Mouse (Mus musculus) forebrain, embryonic 10.5 days (tissue): ENCODE measurements around the gene Tsnaxip1. TPM values are rescaled to one million over a fixed set of nuclear protein-coding genes. Genes with fewer than 3 reads are reported as not detected.
"Not testable (repeated sequence)": the region's sequence is repeated elsewhere in the genome, so short reads cannot be mapped to it uniquely, and the experiment has no call there.

Source experiments
- DNase-seq: peaks from one replicate; pipeline ENCODE4 v3.0.0-alpha.2; 2017; ENCODE audit warnings: low spot score; ENCODE audit errors: extremely low spot score
- H3K27ac ChIP-seq: fragments of 300-500 bp; sonication (generic); 2 replicates; pipeline ENCODE4 v1.5.1; 2016; ENCODE audit warnings: mild to moderate bottlenecking
- H3K27me3 ChIP-seq: fragments of 300-500 bp; sonication (generic); 2 replicates; pipeline ENCODE4 v1.6.1; 2016; ENCODE audit warnings: mild to moderate bottlenecking; ENCODE audit not compliant: poor library complexity, severe bottlenecking
- H3K36me3 ChIP-seq: fragments of 300-500 bp; sonication (generic); replicated peaks from 2 replicates; pipeline ENCODE4 v1.6.1; 2016; ENCODE audit warnings: mild to moderate bottlenecking, moderate library complexity
- H3K4me1 ChIP-seq: fragments of 300-500 bp; sonication (generic); 2 replicates; pipeline ENCODE4 v1.6.1; 2016
- H3K4me3 ChIP-seq: fragments of 300-500 bp; sonication (generic); 2 replicates; pipeline ENCODE4 v1.5.1; 2016; ENCODE audit warnings: mild to moderate bottlenecking, moderate library complexity
- H3K9me3 ChIP-seq: fragments of 300-500 bp; sonication (generic); 2 replicates; pipeline ENCODE4 v1.6.1; 2016; ENCODE audit warnings: mild to moderate bottlenecking, moderate library complexity
- WGBS: fragments of 180-500 bp; shearing (Covaris S2); methylation state at CpG from one replicate; pipeline ENCODE4 v1.1.7; 2016; 5-methylcytosine and 5-hydroxymethylcytosine counted together
- polyA plus RNA-seq: library from polyadenylated mRNA; unstranded; fragments of >200 nt; fragmentation: Nextera tagmentation; extraction: Ambion mirVana; gene quantifications from 2 replicates; pipeline ENCODE4 v1.2.1, GENCODE M21; 2016

The Tsnaxip1 gene
- polyA plus RNA-seq, 1 experiment from 2014 or later: 0.06 TPM

DNA sequence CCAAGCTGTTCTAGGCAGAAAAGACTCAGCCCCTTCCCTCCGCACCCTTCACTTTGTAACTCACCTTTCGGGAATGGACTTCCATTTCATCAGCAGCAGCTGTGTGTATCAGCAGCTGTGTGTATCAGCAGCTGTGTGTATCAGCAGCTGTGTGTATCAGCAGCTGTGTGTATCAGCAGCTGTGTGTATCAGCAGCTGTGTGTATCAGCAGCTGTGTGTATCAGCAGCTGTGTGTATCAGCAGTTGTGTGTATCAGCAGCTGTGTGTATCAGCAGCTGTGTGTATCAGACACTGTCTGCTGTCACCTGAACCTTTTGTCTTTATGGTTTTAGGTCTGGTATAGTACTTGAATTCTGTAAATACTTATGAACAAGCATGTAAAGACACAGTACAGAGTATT is 6.2 kb downstream of the Tsnaxip1 start:
- H3K4me1 ChIP-seq, H3K27ac ChIP-seq, H3K4me3 ChIP-seq, H3K36me3 ChIP-seq, H3K9me3 ChIP-seq, DNase-seq, H3K27me3 ChIP-seq: not testable (repeated sequence)
- WGBS: 81% methylated on average over 2 of the region's 2 CpGs

DNA sequence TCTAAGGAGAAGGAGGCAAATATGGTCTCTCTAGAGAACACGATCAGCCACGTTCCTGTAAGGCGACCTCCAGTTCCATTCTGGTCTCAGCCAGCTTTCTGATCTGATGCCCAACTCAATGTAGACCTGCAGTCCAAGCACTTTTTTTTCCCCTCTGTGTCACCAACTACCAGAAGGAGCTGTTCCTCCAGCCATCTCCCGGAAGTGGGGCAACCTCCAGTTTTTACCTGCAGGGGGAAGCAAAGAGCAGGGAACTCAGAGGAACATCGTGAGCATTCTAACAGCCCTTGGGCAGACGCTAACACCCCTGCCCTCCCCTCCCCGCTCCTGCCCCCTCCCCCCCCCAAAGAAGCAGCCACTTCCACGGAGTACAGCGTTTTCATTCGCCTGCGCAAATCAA is 7.8 kb downstream of the Tsnaxip1 start:
- H3K27me3 ChIP-seq: no peaks in the 10 kb centered on the region
- H3K36me3 ChIP-seq: no peaks in the 10 kb centered on the region
- no peak overlapping the region for H3K4me3 ChIP-seq
- no peak overlapping the region for H3K27ac ChIP-seq
- peak; percentile 31 for DNase-seq
- 31% methylated on average over 11 of the region's 11 CpGs for WGBS
- no peaks in the 10 kb centered on the region for H3K9me3 ChIP-seq
- H3K4me1 ChIP-seq: peaks cover 9% of the 10 kb centered on the region; the same call in 1 of the 2 replicates

DNA sequence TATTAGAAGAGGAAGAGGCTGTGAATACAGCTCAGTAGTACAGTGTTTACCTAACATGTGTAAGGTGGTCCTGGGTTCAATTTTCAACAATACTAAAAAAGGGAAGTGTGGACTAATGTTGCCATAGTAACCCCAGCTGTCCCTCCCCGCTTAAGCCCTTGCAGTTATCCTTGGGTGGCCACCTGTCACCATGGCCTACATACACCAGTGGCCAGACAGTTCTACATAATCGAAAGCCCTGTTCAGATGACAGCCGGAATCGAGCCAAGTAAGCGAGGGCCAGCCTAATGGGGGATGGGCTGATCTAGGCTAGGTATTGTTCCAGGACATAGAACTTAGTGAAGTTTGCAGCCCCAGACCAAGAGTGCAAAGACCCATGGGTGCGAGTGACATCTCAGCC is 9.5 kb downstream of the Tsnaxip1 start:
- Histone ChIP-seq H3K4me3 (no peak overlapping the region), H3K27me3 (no peaks in the 10 kb centered on the region), H3K9me3 (no peaks in the 10 kb centered on the region), H3K4me1 (peaks cover 9% of the 10 kb centered on the region; the same call in 1 of the 2 replicates), H3K27ac (no peak overlapping the region), H3K36me3 (peaks cover 13% of the 10 kb centered on the region)
- 89% methylated on average over 6 of the region's 6 CpGs for WGBS
- no peak for DNase-seq

DNA sequence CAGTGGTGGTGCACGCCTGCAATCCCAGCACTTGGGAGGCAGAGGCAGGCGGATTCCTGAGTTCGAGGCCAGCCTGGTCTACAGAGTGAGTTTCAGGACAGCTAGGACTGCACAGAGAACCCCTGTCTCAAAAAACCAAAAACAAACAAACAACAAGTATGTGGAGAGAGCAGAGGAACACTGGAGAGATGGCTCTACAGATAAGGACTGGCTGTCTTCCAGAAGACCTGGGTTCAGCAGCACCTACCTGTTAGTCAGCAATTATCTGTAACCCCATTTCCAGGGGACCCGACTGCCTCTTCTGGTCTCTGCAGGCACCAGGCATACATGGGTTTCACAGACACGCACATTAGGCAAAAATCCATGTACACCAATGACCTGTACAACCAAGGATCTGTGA is 11.7 kb downstream of the Tsnaxip1 start:
- Histone ChIP-seq H3K4me1 (peaks cover 9% of the 10 kb centered on the region; the same call in 1 of the 2 replicates), H3K27ac (no peak overlapping the region), H3K4me3 (no peak overlapping the region), H3K36me3 (peaks cover 34% of the 10 kb centered on the region), H3K9me3 (no peaks in the 10 kb centered on the region), H3K27me3 (no peaks in the 10 kb centered on the region)
- DNase-seq: no peak
- WGBS: 89% methylated on average over 5 of the region's 5 CpGs

DNA sequence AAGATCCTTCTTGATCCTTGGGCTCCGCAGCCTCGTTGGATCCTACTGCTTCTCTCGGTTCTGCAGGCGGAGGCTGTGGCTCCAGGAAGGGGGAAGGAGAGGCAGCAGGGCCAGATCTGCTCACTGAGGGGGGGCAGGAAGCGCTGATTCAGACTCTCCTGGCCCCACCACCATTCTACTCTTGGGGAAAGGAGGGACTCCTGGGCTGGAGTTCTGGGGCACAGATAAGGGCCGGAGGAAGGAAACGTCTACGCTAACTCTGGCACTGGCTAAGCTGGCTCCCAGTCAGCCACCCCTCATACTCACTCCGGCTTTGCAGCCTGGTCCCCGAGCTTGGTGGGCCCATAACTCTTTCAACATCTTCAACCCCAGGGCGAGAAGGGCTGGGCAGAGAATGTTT is 19.1 kb downstream of the Tsnaxip1 start:
- no peak overlapping the region for H3K4me3 ChIP-seq
- DNase-seq: no peak
- H3K4me1 ChIP-seq: peaks cover 12% of the 10 kb centered on the region
- H3K36me3 ChIP-seq: peaks cover 82% of the 10 kb centered on the region
- H3K27me3 ChIP-seq: no peaks in the 10 kb centered on the region
- H3K27ac ChIP-seq: no peak overlapping the region
- 89% methylated on average over 11 of the region's 11 CpGs for WGBS
- H3K9me3 ChIP-seq: no peaks in the 10 kb centered on the region

DNA sequence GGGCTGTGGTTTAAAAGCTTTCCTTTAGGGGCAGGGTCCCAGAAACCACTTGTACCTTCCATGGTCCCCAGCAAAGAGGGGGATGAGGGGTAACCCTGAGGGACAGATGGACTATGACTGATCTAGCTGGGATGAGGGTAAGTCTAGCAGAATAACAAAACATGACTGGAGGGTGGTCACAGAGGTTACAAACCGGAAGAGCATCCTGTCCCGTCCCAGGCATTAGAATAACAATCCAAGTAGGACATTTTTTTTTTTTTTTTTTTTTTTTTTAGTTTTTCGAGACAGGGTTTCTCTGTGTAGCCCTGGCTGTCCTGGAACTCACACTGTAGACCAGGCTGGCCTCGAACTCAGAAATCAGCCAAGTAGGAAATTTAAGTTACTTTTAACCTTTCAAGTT is 22.5 kb downstream of the Tsnaxip1 start:
- WGBS: 79% methylated on average over 4 of the region's 4 CpGs
- Histone ChIP-seq H3K4me1 (peaks cover 17% of the 10 kb centered on the region), H3K36me3 (peaks cover 50% of the 10 kb centered on the region), H3K27ac (no peak overlapping the region), H3K27me3 (no peaks in the 10 kb centered on the region), H3K4me3 (no peak overlapping the region), H3K9me3 (no peaks in the 10 kb centered on the region)
- DNase-seq: no peak

DNA sequence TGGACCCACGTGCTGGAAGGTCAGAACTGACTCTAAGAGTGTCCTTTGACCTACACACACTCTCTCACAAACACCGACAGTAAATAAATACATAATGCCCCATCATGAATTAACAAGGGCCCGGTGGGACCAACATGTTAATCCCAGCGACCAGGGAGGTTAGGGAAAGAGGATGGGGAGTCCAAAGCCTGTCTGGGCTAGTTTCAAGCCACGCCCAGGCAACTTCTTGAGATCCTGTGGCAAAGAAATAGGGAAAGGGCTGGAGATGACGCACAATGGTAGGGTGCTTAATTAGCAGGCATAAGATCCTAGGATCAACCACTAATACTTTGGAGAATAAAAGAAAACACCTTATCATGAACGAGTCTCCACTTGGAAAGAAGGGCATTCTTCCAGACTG is 23.1 kb downstream of the Tsnaxip1 start:
- H3K27ac ChIP-seq: no peak overlapping the region; the same call in 1 of the 2 replicates
- WGBS: 79% methylated on average over 7 of the region's 7 CpGs
- no peaks in the 10 kb centered on the region for H3K9me3 ChIP-seq
- no peak for DNase-seq
- H3K36me3 ChIP-seq: peaks cover 44% of the 10 kb centered on the region
- H3K27me3 ChIP-seq: no peaks in the 10 kb centered on the region
- peak overlapping the region; percentile 81 for H3K4me3 ChIP-seq
- H3K4me1 ChIP-seq: peaks cover 23% of the 10 kb centered on the region

DNA sequence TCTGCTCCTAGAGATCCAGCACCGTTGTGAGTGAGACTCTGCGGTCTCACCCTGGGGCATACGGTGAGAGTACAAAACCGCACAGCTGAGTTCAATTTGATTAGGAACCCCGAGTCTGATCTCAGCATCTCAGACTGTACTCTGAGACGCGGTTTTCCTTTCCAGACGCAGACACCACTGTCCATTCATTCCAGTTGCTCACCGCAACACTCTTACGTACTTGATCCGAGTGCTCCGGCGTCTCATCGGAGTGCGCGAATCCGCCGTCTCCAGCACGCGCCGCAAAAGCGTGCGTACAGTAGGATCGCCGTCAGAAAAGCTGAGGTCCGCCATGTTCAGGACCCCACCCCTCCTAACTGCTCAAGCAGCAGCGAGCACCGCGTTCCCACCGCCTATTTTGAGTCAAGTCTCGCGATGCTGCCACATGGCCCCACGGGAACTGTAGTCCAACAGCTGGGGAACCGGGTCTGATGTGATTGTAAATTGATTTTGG is 24.2 kb downstream of the Tsnaxip1 start:
- Histone ChIP-seq H3K9me3 (no peaks in the 10 kb centered on the region), H3K4me3 (peak overlapping the region; percentile 81), H3K27me3 (no peaks in the 10 kb centered on the region), H3K27ac (peak overlapping the region; percentile 86), H3K4me1 (peaks cover 34% of the 10 kb centered on the region), H3K36me3 (peaks cover 33% of the 10 kb centered on the region)
- DNase-seq: peak; percentile 91
- WGBS: under 1% methylated on average over 34 of the region's 34 CpGs

DNA sequence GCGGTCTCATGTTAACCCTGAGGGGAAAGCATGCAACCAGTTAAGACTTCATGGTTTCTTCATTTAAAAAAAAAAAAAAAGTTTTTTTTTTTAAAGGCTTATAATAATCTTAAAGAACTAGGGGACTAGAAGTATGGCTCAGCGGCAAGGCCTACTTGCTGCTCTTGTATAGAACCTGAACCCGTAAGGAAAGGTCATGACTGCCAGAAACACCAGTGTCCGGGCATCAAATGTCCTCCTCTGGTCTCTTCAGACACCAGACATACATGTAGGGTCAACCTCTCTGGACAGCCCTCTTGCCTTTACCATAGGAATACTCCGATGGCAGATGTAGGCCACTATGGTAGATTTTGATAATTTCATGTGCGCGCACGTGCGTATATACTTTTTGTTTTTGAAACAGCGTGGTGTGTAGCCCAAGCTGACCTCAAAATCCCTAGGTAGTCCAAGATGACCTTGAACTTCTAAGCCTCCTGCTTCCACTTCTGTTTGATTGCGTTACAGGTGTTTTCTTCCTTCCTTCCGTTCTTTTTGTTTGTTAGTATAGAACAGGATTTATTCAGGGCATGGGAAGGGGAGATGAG is 24.7 kb downstream of the Tsnaxip1 start:
- no peaks in the 10 kb centered on the region for H3K27me3 ChIP-seq
- peak overlapping the region; percentile 81 for H3K4me3 ChIP-seq
- 83% methylated on average over 12 of the region's 12 CpGs for WGBS
- no peaks in the 10 kb centered on the region for H3K9me3 ChIP-seq
- peaks cover 30% of the 10 kb centered on the region for H3K36me3 ChIP-seq
- H3K27ac ChIP-seq: peak overlapping the region; percentile 86
- no peak for DNase-seq
- peaks cover 39% of the 10 kb centered on the region for H3K4me1 ChIP-seq

DNA sequence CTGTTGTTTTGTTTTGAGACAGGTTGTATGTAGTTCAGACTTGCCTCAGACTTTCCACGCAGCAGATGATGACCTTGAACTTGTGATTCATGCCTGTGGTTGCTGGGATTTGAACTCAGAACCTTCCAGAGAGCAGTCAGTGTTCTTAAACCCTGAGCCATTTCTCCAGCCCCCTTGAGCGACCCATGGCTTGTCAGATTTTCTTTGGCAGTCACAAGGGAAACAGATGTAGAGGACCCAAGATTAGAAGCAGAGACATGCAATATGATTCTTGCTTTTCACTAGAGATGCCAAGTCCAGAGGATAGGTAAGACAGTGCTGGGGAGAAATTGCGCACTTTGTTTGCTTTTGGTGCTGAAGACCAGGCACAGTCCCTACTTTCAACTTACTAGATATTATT is 25.6 kb downstream of the Tsnaxip1 start, which contains the start of gene Cenpt:
Gene Cenpt (minus strand): TSS at position 101 of the 400 bp plus-strand sequence.
- Histone ChIP-seq H3K27ac (no peak within 1 kb of the TSS), H3K4me1 (peaks cover 48% of the 10 kb centered on the region), H3K9me3 (no peaks in the 10 kb centered on the region), H3K4me3 (peak within 1 kb of the TSS; percentile 81; the same call in 1 of the 2 replicates), H3K27me3 (no peaks in the 10 kb centered on the region), H3K36me3 (peaks cover 28% of the 10 kb centered on the region)
- DNase-seq: no peak
- WGBS: 93% methylated on average over 3 of the region's 3 CpGs

DNA sequence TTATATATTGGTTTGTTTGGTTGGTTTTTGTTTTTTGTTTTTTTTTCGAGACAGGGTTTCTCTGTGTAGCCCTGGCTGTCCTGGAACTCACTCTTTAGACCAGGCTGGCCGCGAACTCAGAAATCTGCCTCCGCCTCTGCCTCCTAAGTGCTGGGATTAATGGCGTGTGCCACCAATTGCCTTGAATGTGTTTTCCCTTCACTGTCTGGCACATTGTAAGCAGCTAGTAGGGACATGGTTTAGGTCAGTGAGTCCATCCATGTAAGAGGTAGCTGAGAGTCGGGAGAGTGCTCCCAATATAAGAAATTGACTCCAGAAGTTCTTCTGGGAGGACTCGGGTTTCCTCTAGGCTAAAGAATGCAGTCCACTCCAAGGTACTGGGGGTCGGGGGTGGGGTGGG is 26.8 kb downstream of the Tsnaxip1 start:
- Histone ChIP-seq H3K36me3 (peaks cover 27% of the 10 kb centered on the region), H3K4me3 (peak overlapping the region; percentile 75), H3K27ac (peak overlapping the region; percentile 96), H3K27me3 (no peaks in the 10 kb centered on the region), H3K9me3 (no peaks in the 10 kb centered on the region), H3K4me1 (peaks cover 59% of the 10 kb centered on the region)
- no peak for DNase-seq
- WGBS: 28% methylated on average over 8 of the region's 8 CpGs

DNA sequence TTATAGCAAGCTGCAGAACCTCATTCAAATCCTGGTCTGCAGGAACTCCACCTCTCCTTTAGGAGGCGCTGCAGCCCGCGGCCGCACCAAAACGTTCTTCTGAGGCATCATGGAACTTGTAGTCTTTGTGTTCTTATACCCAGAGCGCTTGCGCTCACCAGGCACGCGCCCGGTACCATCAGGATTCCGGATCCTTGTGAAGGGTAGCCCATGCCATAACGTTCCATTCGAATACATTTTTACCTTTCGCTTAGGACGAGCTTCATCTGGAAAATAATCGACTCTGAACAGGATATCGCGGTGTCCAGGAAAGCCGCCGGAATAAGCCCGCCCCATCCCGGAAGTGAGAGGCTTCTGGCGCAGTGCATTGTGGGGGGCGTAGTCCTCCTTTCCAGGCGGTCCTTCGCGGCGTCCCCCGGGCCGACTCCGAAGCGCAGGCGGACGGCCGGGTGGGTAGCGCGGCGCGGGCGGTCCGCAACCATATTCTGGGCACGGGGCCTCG is 27.2 kb downstream of the Tsnaxip1 start, which contains the start of gene Thap11:
Gene Thap11 (plus strand): TSS at position 418 of the 502 bp plus-strand sequence.
- Histone ChIP-seq H3K9me3 (no peaks in the 10 kb centered on the region), H3K27ac (peak within 1 kb of the TSS; percentile 96), H3K36me3 (peaks cover 23% of the 10 kb centered on the region), H3K27me3 (no peaks in the 10 kb centered on the region), H3K4me3 (peak within 1 kb of the TSS; percentile 75), H3K4me1 (peaks cover 63% of the 10 kb centered on the region)
- peak; percentile 96 for DNase-seq
- WGBS: under 1% methylated on average over 43 of the region's 43 CpGs
